Mouse (Mus musculus) lung, adult 2 months (tissue): Measurements from ENCODE around the gene Hmg20a.

ENCODE experiments used
- CTCF ChIP-seq: fragments of 200-500 bp; IDR thresholded peaks from 2 replicates; pipeline ENCODE4 v1.5.1; 2011; ENCODE audit warnings: mild to moderate bottlenecking, low read length, control low read depth; ENCODE audit not compliant: insufficient read depth
- POLR2A ChIP-seq: fragments of 200-500 bp; IDR thresholded peaks from 2 replicates; pipeline ENCODE4 v1.6.1; 2011; ENCODE audit warnings: low read depth, mild to moderate bottlenecking, control low read depth, low read length, borderline replicate concordance; ENCODE audit errors: extremely low read depth

GRCm38 (mm10) chr9:56516692-56517263, 98.4 kb downstream of the Hmg20a start:
- TF ChIP-seq CTCF (0 out of 2 replicates have a peak, but pooled peaks have one; percentile 23), POLR2A (no peak)
